Mouse (Mus musculus): ENCODE measurements around the gene Sp1.

DNA sequence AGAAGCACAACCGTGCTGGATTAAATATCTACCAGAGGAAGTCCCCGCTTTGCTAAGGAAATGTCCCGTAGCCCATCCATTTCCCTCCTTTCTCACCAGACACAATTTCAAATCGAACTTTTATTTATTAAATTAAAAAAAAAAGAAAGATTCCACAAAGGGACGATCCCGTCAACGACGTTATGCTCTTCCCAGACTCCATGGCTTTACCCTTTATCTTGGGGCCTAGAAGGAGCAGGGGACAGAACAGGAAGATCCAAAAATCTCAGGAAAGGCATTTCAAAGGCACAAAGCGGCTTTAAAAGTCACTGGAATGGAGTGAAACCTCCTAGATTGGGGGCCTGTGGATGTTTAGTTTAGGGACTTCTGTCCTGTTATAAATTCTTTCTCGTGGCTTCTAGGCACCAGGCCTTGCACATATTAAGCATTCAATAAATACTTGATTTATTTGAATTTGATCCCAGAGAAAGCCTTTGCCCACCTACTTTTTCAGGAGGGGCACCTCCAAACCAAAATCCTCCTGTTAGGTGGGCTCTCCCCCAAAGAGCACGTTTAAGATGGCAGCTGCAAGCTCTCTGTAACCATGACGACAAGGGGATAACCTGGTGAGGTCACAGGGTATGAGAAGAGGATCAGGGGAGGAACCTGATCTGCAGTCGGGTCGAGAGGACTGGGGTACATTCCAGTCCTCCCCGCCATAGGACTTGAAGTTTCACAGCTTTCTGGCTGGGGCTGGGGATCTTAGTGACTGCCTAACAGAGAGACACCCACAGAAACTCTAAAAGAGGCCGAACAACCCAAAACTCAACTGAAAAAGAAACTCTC lies 49.2 kb upstream of the Sp1 start:
- no peak for TF ChIP-seq MYC (IDR thresholded peaks at IDR 0.05; ENCODE audit: low read depth, low read length)
- no peak for TF ChIP-seq JUN (IDR thresholded peaks at IDR 0.05; ENCODE audit: insufficient read depth, low read depth, low read length)
- TF ChIP-seq POLR2A (IDR thresholded peaks at IDR 0.05; ENCODE audit: low read depth, low read length): no peak
- TF ChIP-seq CTCF (conservative IDR thresholded peaks at IDR 0.05 in 1 of 2, IDR thresholded peaks at IDR 0.05 in 1 of 2; ENCODE audit: low read depth in 2 of 2, low read length in 2 of 2): no peak
- no peak for TF ChIP-seq MAFK (IDR thresholded peaks at IDR 0.05; ENCODE audit: insufficient replicate concordance, low read length)
- TF ChIP-seq EP300 (IDR thresholded peaks at IDR 0.05; ENCODE audit: low read length): no peak
- TF ChIP-seq RAD21 (IDR thresholded peaks at IDR 0.05; ENCODE audit: low read depth, low read length): no peak
- no peak for TF ChIP-seq HCFC1 (IDR thresholded peaks at IDR 0.05; ENCODE audit: low read depth, low read length)
- no peak for TF ChIP-seq ZKSCAN1 (IDR thresholded peaks at IDR 0.05; ENCODE audit: borderline replicate concordance, low read depth, low read length)
- no peak for TF ChIP-seq USF2 (conservative IDR thresholded peaks at IDR 0.05; ENCODE audit: low read depth, low read length)
